Mouse (Mus musculus): ENCODE results near the gene Smr3a. TPM values are rescaled to one million over a fixed set of nuclear protein-coding genes. Genes with fewer than 3 reads are reported as not detected.

Smr3a gene
- polyA plus RNA-seq (2012; rRNA removed): not detected in 2 replicates

DNA sequence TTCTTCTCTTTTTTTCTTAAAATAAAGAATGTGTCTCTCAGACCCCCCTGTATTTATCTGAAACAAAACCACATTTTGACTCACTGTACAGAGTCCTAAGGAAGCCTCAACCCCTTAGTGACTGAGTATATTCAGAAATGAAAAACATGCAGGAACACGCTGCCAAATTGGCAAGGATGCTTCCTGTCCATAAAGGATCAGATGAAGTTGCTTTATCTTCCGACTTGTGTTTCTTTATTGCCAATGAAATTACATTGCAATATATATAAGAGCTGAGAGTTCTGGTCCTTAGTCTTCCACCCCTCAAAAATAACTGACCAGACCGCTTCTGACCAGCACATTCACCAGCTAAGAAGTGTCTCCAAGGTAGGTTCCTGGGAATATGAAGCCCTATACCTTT lies at the start of gene Smr3a:
TSS of gene Smr3a (plus strand) at position 301 of the 400 bp plus-strand sequence.
- H3K27me3 ChIP-seq (ENCODE audit: control insufficient read depth, insufficient read depth, low read length): no peaks in the 10 kb centered on the region

DNA sequence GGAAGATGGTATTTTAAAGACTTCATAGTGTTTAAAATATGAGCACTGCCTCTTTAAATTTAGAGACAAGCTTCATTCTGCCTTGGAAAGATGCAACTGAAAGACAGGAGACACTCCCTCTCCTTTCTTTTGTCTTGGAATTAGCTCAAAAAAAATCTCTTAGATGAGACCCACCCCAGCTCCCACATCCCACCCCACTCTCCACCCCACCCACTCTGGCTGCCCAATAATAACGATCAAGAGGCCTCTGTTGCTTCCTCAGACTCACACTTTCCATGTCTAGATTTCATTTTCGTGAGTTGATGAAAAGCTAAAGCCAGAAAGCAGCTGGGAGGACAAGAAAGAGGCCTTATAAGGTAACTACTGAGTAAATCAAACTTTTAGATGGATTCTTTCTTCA lies 33.1 kb upstream of the Smr3a start, which contains the start of the genes 2310003L06Rik and Gm28434:
TSS of gene 2310003L06Rik (plus strand) at position 259 of the 400 bp plus-strand sequence.
TSS of gene Gm28434 (plus strand) at position 317 of the 400 bp plus-strand sequence.
- no peak within 1 kb of the TSS for H3K4me3 ChIP-seq (ENCODE audit: control insufficient read depth, low read depth, low read length)
- TF ChIP-seq CTCF (IDR thresholded peaks at IDR 0.05; ENCODE audit: control insufficient read depth, insufficient read depth, insufficient replicate concordance, low read depth, low read length) (no peak), POLR2A (IDR thresholded peaks at IDR 0.05; ENCODE audit: control insufficient read depth, low read depth, low read length) (no peak)

More for the DNA sequence above, at the start of gene Smr3a:
- no peak within 1 kb of the TSS for H3K27ac ChIP-seq (ENCODE audit: control insufficient read depth, insufficient read depth, low read depth, low read length)
- H3K4me1 ChIP-seq (ENCODE audit: control insufficient read depth, insufficient read depth, low read length): no peaks in the 10 kb centered on the region
- no peak within 1 kb of the TSS for H3K4me3 ChIP-seq (ENCODE audit: control insufficient read depth, low read depth, low read length)
- TF ChIP-seq POLR2A (IDR thresholded peaks at IDR 0.05; ENCODE audit: control insufficient read depth, low read depth, low read length) (no peak), CTCF (IDR thresholded peaks at IDR 0.05; ENCODE audit: control insufficient read depth, insufficient read depth, insufficient replicate concordance, low read depth, low read length) (no peak)
- no peaks in the 10 kb centered on the region for H3K36me3 ChIP-seq (ENCODE audit: control insufficient read depth, insufficient read depth, low read length)

GRCm38 (mm10) chr5:87979139-87979538 lies 23.2 kb upstream of the Smr3a start, which contains the start of gene Cabs1:
Gene Cabs1, plus strand, starts transcription at chr5:87979439.
- peak within 1 kb of the TSS; percentile 42; the same call in 1 of the 2 replicates for H3K27ac ChIP-seq (ENCODE audit: control insufficient read depth, insufficient read depth, low read depth, low read length)
- TF ChIP-seq CTCF (IDR thresholded peaks at IDR 0.05; ENCODE audit: control insufficient read depth, insufficient read depth, insufficient replicate concordance, low read depth, low read length): no peak
- TF ChIP-seq POLR2A (IDR thresholded peaks at IDR 0.05; ENCODE audit: control insufficient read depth, low read depth, low read length): peak; percentile 55; the same call in 1 of the 2 replicates
- H3K36me3 ChIP-seq (ENCODE audit: control insufficient read depth, insufficient read depth, low read length): no peaks in the 10 kb centered on the region
- H3K4me3 ChIP-seq (ENCODE audit: control insufficient read depth, low read depth, low read length): peak within 1 kb of the TSS; percentile 82
- no peaks in the 10 kb centered on the region for H3K4me1 ChIP-seq (ENCODE audit: control insufficient read depth, insufficient read depth, low read length)
- no peaks in the 10 kb centered on the region for H3K27me3 ChIP-seq (ENCODE audit: control insufficient read depth, insufficient read depth, low read length)

More for the DNA sequence above, 33.1 kb upstream of the Smr3a start, which contains the start of the genes 2310003L06Rik and Gm28434:
- Histone ChIP-seq H3K36me3 (ENCODE audit: control insufficient read depth, insufficient read depth, low read length) (no peaks in the 10 kb centered on the region), H3K27me3 (ENCODE audit: control insufficient read depth, insufficient read depth, low read length) (no peaks in the 10 kb centered on the region), H3K4me1 (ENCODE audit: control insufficient read depth, insufficient read depth, low read length) (no peaks in the 10 kb centered on the region), H3K27ac (ENCODE audit: control insufficient read depth, insufficient read depth, low read depth, low read length) (no peak within 1 kb of the TSS)

DNA sequence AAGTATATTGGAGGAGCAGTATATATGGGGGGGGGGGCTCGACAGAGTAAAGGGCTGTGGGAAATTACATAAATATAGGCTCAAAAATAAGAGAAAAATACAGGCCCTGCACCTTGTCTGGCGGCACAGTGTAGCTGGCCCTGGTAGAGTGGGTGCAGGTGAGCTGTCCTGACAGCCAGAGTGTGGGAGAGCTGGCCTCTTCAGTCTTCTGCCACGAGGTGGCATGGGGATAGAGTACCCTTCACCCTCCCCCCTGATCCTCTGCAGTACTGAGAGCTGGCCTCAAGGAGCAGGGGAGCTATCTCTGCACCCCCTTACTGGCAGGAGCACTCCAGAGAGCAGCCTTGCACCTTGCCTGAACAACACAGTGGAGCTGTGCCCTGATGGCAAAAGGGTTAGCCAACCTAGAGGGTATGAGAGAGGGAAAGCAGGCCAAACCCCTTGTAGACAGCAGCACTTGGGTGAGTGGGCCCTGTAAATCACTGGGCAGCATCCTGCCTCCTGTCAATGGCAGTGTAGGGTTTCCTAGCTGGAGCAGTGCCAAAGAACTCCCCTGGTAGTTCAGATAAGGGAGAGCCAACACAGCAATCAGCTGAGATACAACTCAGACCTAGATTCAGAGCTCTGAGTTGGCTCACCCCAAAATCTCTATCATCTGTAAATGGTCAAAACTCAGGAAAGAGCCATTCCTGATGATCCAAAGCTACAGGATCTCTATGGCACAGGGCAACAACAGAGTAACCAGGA lies 19.7 kb upstream of the Smr3a start:
- Histone ChIP-seq H3K27me3 (ENCODE audit: control insufficient read depth, insufficient read depth, low read length) (no peaks in the 10 kb centered on the region), H3K4me1 (ENCODE audit: control insufficient read depth, insufficient read depth, low read length) (no peaks in the 10 kb centered on the region), H3K36me3 (ENCODE audit: control insufficient read depth, insufficient read depth, low read length) (no peaks in the 10 kb centered on the region), H3K4me3 (ENCODE audit: control insufficient read depth, low read depth, low read length) (peak overlapping the region; percentile 62), H3K27ac (ENCODE audit: control insufficient read depth, insufficient read depth, low read depth, low read length) (no peak overlapping the region)
- TF ChIP-seq CTCF (IDR thresholded peaks at IDR 0.05; ENCODE audit: control insufficient read depth, insufficient read depth, insufficient replicate concordance, low read depth, low read length): no peak

GRCm38 (mm10) chr5:88005241-88005640 lies 2.9 kb downstream of the Smr3a start:
- Histone ChIP-seq H3K27me3 (ENCODE audit: control insufficient read depth, insufficient read depth, low read length) (no peaks in the 10 kb centered on the region), H3K36me3 (ENCODE audit: control insufficient read depth, insufficient read depth, low read length) (no peaks in the 10 kb centered on the region), H3K4me3 (ENCODE audit: control insufficient read depth, low read depth, low read length) (no peak overlapping the region), H3K4me1 (ENCODE audit: control insufficient read depth, insufficient read depth, low read length) (no peaks in the 10 kb centered on the region), H3K27ac (ENCODE audit: control insufficient read depth, insufficient read depth, low read depth, low read length) (no peak overlapping the region)
- no peak for TF ChIP-seq CTCF (IDR thresholded peaks at IDR 0.05; ENCODE audit: control insufficient read depth, insufficient read depth, insufficient replicate concordance, low read depth, low read length)
- no peak for TF ChIP-seq POLR2A (IDR thresholded peaks at IDR 0.05; ENCODE audit: control insufficient read depth, low read depth, low read length)

Other genes starting within 250 kb of the Smr3a start
- not detected in 2 replicates for gene Csn1s2a, start 228.0 kb upstream of the Smr3a start, polyA plus RNA-seq (2012; rRNA removed)
- gene Csn1s2b, start 194.5 kb upstream of the Smr3a start, polyA plus RNA-seq (2012; rRNA removed): 0.44 and 0.46 TPM in 2 replicates
- gene Prr27, start 176.9 kb upstream of the Smr3a start, polyA plus RNA-seq (2012; rRNA removed): 120 and 200 TPM in 2 replicates
- 4.6 TPM in 1 of 2 replicates, not detected in the other for gene Odam, start 117.5 kb upstream of the Smr3a start, polyA plus RNA-seq (2012; rRNA removed)
- not detected in 2 replicates for gene Csn3, start 77.0 kb upstream of the Smr3a start, polyA plus RNA-seq (2012; rRNA removed)
- not detected in 2 replicates for gene 2310003L06Rik, start 33.1 kb upstream of the Smr3a start, polyA plus RNA-seq (2012; rRNA removed)
- not detected in 2 replicates for gene Gm28434, start 33.0 kb upstream of the Smr3a start, polyA plus RNA-seq (2012; rRNA removed)
- 205 and 247 TPM in 2 replicates for gene Cabs1, start 23.1 kb upstream of the Smr3a start, polyA plus RNA-seq (2012; rRNA removed)
- gene Smr2, start 84.0 kb downstream of the Smr3a start, polyA plus RNA-seq (2012; rRNA removed): not detected in 2 replicates
- not detected in 2 replicates for gene Gm11116, start 109.0 kb downstream of the Smr3a start, polyA plus RNA-seq (2012; rRNA removed)
- gene Gm11115, start 151.6 kb downstream of the Smr3a start, polyA plus RNA-seq (2012; rRNA removed): not detected in 2 replicates